In genomic region chr4:62344000-62344399, GRCm38 (mm10) we compare ENCODE assay signal across 9 mouse cellular contexts. TPM values are rescaled to one million over a fixed set of nuclear protein-coding genes. Genes with fewer than 3 reads are reported as not detected.
DNase-seq lines count a peak whose midpoint lies in the region; ATAC-seq and TF ChIP-seq lines count a peak whose summit lies in the region.
"Had no signal": no experiment of that assay in that cellular context is flagged by ENCODE, and none has a peak within 500 bp of the region (broad histone marks: within the 10 kb centered on the region; RNA-seq: fewer than 3 reads in every experiment).

No protein-coding gene starts in this region.

- H3K4me2 ChIP-seq in forebrain, embryonic 14.5 days (ENCODE audit: low read length) = no peak overlapping the region
- H3K4me2 ChIP-seq: heart, embryonic 13.5 days had no signal

- peaks cover 31% of the 10 kb centered on the region for H3K36me3 ChIP-seq in forebrain, embryonic 14.5 days (ENCODE audit: control insufficient read depth, insufficient read depth, low read length)

- DNase-seq in layer of hippocampus, adult 2 months (ENCODE audit: low spot score in 2 of 2) = no peak
- no peak for DNase-seq in layer of hippocampus, postnatal 25 days (ENCODE audit: extremely low spot score in 1 of 2, low spot score in 1 of 2)
- DNase-seq in CD8-positive naive resting alpha-beta T cell, adult 2 months (ENCODE audit: low read depth in 2 of 2, low spot score in 2 of 2) = peak; percentile 17 to 45
- peak; percentile 19 for DNase-seq in T-cell, adult 2 months (ENCODE audit: low spot score)
- DNase-seq in right cerebral cortex, postnatal 4 days = no peak
- DNase-seq in forebrain, embryonic 14.5 days (ENCODE audit: low spot score) = no peak
- no peak for DNase-seq in adrenal gland, postnatal 10 days

- H3K9me3 ChIP-seq in forebrain, embryonic 14.5 days (replicated peaks; ENCODE audit: control insufficient read depth, low read length) = no peaks in the 10 kb centered on the region

- no peak overlapping the region for H3K4me3 ChIP-seq in layer of hippocampus, adult 2 months
- H3K4me3 ChIP-seq in forebrain, embryonic 14.5 days (ENCODE audit: low read depth, low read length) = no peak overlapping the region
- H3K4me3 ChIP-seq: heart, embryonic 13.5 days had no signal

- no peaks in the 10 kb centered on the region for H3K27me3 ChIP-seq in forebrain, embryonic 14.5 days (replicated peaks; ENCODE audit: control insufficient read depth, insufficient read depth, low read length)
- H3K27me3 ChIP-seq: heart, embryonic 13.5 days had no signal

- peak; percentile 79 for ATAC-seq in megakaryocyte, adult 5-6 weeks (ENCODE audit: poor library complexity, severe bottlenecking)
- ATAC-seq in forebrain, embryonic 14.5 days = no peak

- 98% methylated on average over 1 of the region's 1 CpGs for WGBS in forebrain, embryonic 14.5 days

- no peaks in the 10 kb centered on the region for H3K4me1 ChIP-seq in forebrain, embryonic 14.5 days (ENCODE audit: control insufficient read depth, insufficient read depth, low read length)

- peak; percentile 72 for TF ChIP-seq CTCF in layer of hippocampus, adult 2 months (conservative IDR thresholded peaks at IDR 0.05)

- H3K27ac ChIP-seq in layer of hippocampus, adult 2 months = no peak overlapping the region
- H3K27ac ChIP-seq in forebrain, embryonic 14.5 days (ENCODE audit: low read depth, low read length) = no peak overlapping the region
- H3K27ac ChIP-seq: heart, embryonic 13.5 days had no signal

- no peak overlapping the region for H3K9ac ChIP-seq in forebrain, embryonic 14.5 days (ENCODE audit: low read length)
- H3K9ac ChIP-seq: heart, embryonic 13.5 days had no signal

RNA-seq across cellular contexts. Expression of gene Fkbp15, which starts 16.3 kb away (rescaled TPM):
- 10 to 100 TPM; 41.1 to 43.4 TPM for total RNA-seq in layer of hippocampus, adult 2 months (2021)
- 10 to 100 TPM; 38.1 to 44.2 TPM for total RNA-seq in layer of hippocampus, postnatal 25 days (2021)
- total RNA-seq in megakaryocyte, adult 5-6 weeks (2015) = 46.8 and 47.6 TPM in 2 replicates
- total RNA-seq in megakaryocyte, adult 5-6 weeks (2017) = 110 and 118 TPM in 2 replicates
- 15.7 and 18.6 TPM in 2 replicates for polyA plus RNA-seq in forebrain, embryonic 14.5 days (2014; fragmentation: Nextera tagmentation; extraction: Ambion mirVana)
- total RNA-seq in adrenal gland, postnatal 10 days (2021) = 10 to 100 TPM; 30.1 to 36.6 TPM

RNA-seq across cellular contexts. Expression of gene Slc31a1, which starts 16.5 kb away (rescaled TPM):
- 10 to 100 TPM; 11.7 to 11.9 TPM for total RNA-seq in layer of hippocampus, adult 2 months (2021)
- total RNA-seq in layer of hippocampus, postnatal 25 days (2021) = 10 to 100 TPM; 16.2 to 16.8 TPM
- total RNA-seq in megakaryocyte, adult 5-6 weeks (2015) = 23.2 and 26.1 TPM in 2 replicates
- total RNA-seq in megakaryocyte, adult 5-6 weeks (2017) = 20.7 and 25.3 TPM in 2 replicates
- polyA plus RNA-seq in forebrain, embryonic 14.5 days (2014; fragmentation: Nextera tagmentation; extraction: Ambion mirVana) = 43.9 and 44.9 TPM in 2 replicates
- 10 to 100 TPM; 59.3 to 59.5 TPM for total RNA-seq in adrenal gland, postnatal 10 days (2021)

Comparison
In these comparisons a context has a peak if more than half of its experiments do, and no peak if none do; other contexts are left out.
1. DNase-seq: peak in CD8-positive naive resting alpha-beta T cell, adult 2 months (2 of 2) and T-cell, adult 2 months (single experiment); none in layer of hippocampus, adult 2 months (0 of 2), layer of hippocampus, postnatal 25 days (0 of 2), right cerebral cortex, postnatal 4 days (single experiment), forebrain, embryonic 14.5 days (single experiment) and adrenal gland, postnatal 10 days (single experiment).